Mouse (Mus musculus): Measurements from ENCODE around the gene Fpgs.

DNA sequence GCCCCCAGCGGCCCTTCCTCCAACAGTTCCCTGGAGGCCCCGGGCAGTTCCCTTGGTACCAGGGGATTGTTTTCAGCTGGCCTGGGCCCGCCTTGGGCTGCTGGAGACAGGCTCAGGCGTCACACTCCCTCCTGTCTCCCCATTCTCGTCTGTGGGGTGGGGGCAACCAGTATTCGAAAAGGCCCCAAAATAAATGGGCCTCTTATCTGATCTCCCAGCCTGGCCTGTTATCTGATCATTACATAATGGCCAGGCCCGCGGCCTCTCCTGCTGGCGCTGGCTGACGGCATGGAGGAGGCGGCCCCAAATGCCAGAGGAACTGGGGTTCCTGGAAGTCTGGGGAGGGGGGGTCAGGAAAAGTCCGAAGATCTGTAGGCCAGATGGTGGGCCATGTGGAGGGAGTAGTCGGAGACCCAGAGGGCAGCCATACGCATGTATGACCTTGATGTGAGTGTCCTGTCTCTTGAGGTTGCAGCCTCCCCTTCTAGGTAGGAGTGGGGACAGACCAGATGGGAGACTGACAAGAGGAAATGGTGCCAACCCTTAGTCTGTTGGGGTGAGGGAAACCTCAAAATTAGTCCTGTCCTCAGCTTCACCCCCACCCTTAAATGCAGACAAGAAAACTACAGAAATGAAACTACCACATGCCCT is 49.1 kb downstream of the Fpgs start:
- TF ChIP-seq POLR2A (IDR thresholded peaks at IDR 0.05; ENCODE audit: insufficient read depth, low read depth, low read length) = no peak
- TF ChIP-seq CTCF (IDR thresholded peaks at IDR 0.05) = no peak
- TF ChIP-seq EP300 (IDR thresholded peaks at IDR 0.05; ENCODE audit: insufficient read depth, low read depth, low read length) = peak; percentile 16; the same call in 1 of the 2 replicates

All from heart, adult 2 months (tissue).